Comparison of ENCODE assay signal across 8 mouse cellular contexts in the genomic region with DNA sequence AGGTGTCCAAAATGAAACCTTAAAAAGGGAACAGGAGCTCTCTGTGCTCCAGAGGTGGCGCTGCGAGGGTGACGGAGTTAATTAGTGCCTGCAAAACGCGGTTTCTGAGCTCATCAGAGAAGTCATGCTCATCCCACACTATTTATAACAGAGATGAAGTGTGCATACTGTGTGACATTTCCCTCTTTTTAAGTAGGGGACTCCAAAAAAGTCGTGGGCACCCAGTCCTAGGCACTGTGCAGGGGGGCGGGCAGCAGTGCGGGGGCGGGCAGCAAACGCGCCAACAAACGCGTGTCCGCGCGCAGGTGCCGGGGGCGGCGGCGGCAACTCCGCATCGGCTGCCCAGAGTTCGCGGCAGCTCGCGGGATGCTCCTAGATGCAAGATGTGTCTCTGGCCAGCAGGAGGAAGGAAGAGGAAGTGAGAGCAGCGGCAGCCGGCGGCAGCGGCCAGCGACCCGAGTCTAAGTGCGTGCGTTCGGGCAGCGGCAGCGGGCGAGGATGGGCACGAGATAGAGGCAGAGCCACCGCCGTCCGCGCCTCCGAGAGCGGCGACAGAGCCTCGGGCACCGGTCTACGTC. TPM values are rescaled to one million over a fixed set of nuclear protein-coding genes. Genes with fewer than 3 reads are reported as not detected.
DNase-seq lines count a peak whose midpoint lies in the region.

Gene Elmo1 (plus strand): TSS at position 464 of the 578 bp plus-strand sequence.

- DNase-seq in adrenal gland, postnatal 10 days = peak; percentile 85
- peak; percentile 53 for DNase-seq in embryo, embryonic 11.5 days (ENCODE audit: low read depth, low spot score)
- DNase-seq in gastrocnemius, postnatal 25 days = peak; percentile 68
- DNase-seq in induced T-regulatory cell, adult 2 months (ENCODE audit: low read depth) = peak; percentile 87
- peak; percentile 53 to 56 for DNase-seq in left cerebral cortex, adult 8-10 months (ENCODE audit: low spot score in 2 of 2)
- DNase-seq in right cerebral cortex, adult 2 months (ENCODE audit: low spot score in 2 of 2) = peak; percentile 67 to 68
- DNase-seq in yolk sac, embryonic 10.5 days (ENCODE audit: low spot score) = peak; percentile 80

- H3K27ac ChIP-seq in macrophage = peak within 1 kb of the TSS; percentile 79

- peaks cover 31% of the 10 kb centered on the region for H3K79me2 ChIP-seq in macrophage (ENCODE audit: inconsistent target)

- H3K36me3 ChIP-seq in macrophage (ENCODE audit: inconsistent target) = no peaks in the 10 kb centered on the region

- peak within 1 kb of the TSS; percentile 41 for H3K4me3 ChIP-seq in macrophage (ENCODE audit: inconsistent target)

- 3% methylated on average over 49 of the region's 49 CpGs for WGBS in macrophage (ENCODE audit: missing documents)

RNA-seq across cellular contexts. Expression of gene Elmo1, which starts in this region (rescaled TPM):
- 10 to 100 TPM; 17.9 to 24.9 TPM for total RNA-seq in adrenal gland, postnatal 10 days (2021)
- 1 to 10 TPM; 4.8 to 6.0 TPM for total RNA-seq in gastrocnemius, postnatal 25 days (2021)
- 10 to 100 TPM; 71.7 to 78.6 (median 74.5) TPM for total RNA-seq in left cerebral cortex, adult 8-10 months (2022)
- total RNA-seq in macrophage (2018; cell fraction: chromatin; rRNA removed) = 100 to 1,000 TPM; 288 to 518 (median 336) TPM
- 10 to 100 TPM; 26.3 to 39.5 (median 30.3) TPM for total RNA-seq in macrophage (2018; cell fraction: cytosol; rRNA removed)
- 100 to 1,000 TPM in 22 of 26 experiments, 10 to 100 TPM in 4; 95.7 to 372 (median 152) TPM for total RNA-seq in macrophage (2018; cell fraction: nucleus; rRNA removed)
- polyA plus RNA-seq in macrophage (2018) = 20.9 to 48.4 TPM (median 31.3 TPM) in 3 replicates

Comparison
In these comparisons a context has a peak if more than half of its experiments do, and no peak if none do; other contexts are left out.
1. Peak in every context shown above with its lines: DNase-seq, H3K4me3 ChIP-seq and H3K27ac ChIP-seq.